Mouse (Mus musculus): ENCODE results near the gene Trabd. TPM values are rescaled to one million over a fixed set of nuclear protein-coding genes. Genes with fewer than 3 reads are reported as not detected.

Trabd gene
- polyA plus RNA-seq, 1 experiment, result not detected

GRCm38 (mm10) chr15:89128382-89129350, 53.7 kb downstream of the Trabd start, which contains the start of gene Hdac10:
Hdac10 (minus strand) TSS chr15:89128700.
- H3K4me3 ChIP-seq (ENCODE audit: insufficient read depth, low read depth, low read length), result peak within 1 kb of the TSS; percentile 83
- H3K4me1 ChIP-seq (ENCODE audit: control insufficient read depth, insufficient read depth, low read length), result peaks cover 21% of the 10 kb centered on the region
- 3% methylated on average over 36 of the region's 36 CpGs for WGBS
- peak; percentile 98 for TF ChIP-seq CTCF (IDR thresholded peaks at IDR 0.05; ENCODE audit: insufficient read depth, low read depth, low read length)
- TF ChIP-seq POLR2A (IDR thresholded peaks at IDR 0.05; ENCODE audit: insufficient read depth, low read depth, low read length), result peak; percentile 40; the same call in 1 of the 2 replicates
- peak within 1 kb of the TSS; percentile 63 for H3K27ac ChIP-seq (ENCODE audit: insufficient read depth, low read depth, low read length)

- Histone ChIP-seq H3K4me1 (ENCODE audit: control insufficient read depth, insufficient read depth, low read length) (peaks cover 16% of the 10 kb centered on the region), H3K4me3 (ENCODE audit: insufficient read depth, low read depth, low read length) (no peak overlapping the region), H3K27ac (ENCODE audit: insufficient read depth, low read depth, low read length) (no peak overlapping the region)
- TF ChIP-seq POLR2A (IDR thresholded peaks at IDR 0.05; ENCODE audit: insufficient read depth, low read depth, low read length), result no peak
- no peak for TF ChIP-seq CTCF (IDR thresholded peaks at IDR 0.05; ENCODE audit: insufficient read depth, low read depth, low read length)
Measured at GRCm38 (mm10) chr15:89130245-89130644, 55.3 kb downstream of the Trabd start.

- no peak for TF ChIP-seq POLR2A (IDR thresholded peaks at IDR 0.05; ENCODE audit: insufficient read depth, low read depth, low read length)
- no peak for TF ChIP-seq CTCF (IDR thresholded peaks at IDR 0.05; ENCODE audit: insufficient read depth, low read depth, low read length)
Measured at GRCm38 (mm10) chr15:89131316-89131715, 56.4 kb downstream of the Trabd start.

More at GRCm38 (mm10) chr15:89131316-89131715, 56.4 kb downstream of the Trabd start:
- no peak overlapping the region for H3K27ac ChIP-seq (ENCODE audit: insufficient read depth, low read depth, low read length)
- 82% methylated on average over 3 of the region's 3 CpGs for WGBS
- H3K4me1 ChIP-seq (ENCODE audit: control insufficient read depth, insufficient read depth, low read length), result peaks cover 16% of the 10 kb centered on the region
- H3K4me3 ChIP-seq (ENCODE audit: insufficient read depth, low read depth, low read length), result no peak overlapping the region

Other genes with a start within 250 kb of the Trabd start
- gene Pim3, start 212.9 kb upstream of the Trabd start, polyA plus RNA-seq (2012; ENCODE audit: insufficient read depth, insufficient read length, low replicate concordance, missing spikeins), result not detected in 2 replicates
- not detected in 2 replicates for gene Ttll8, start 120.7 kb upstream of the Trabd start, polyA plus RNA-seq (2012; ENCODE audit: insufficient read depth, insufficient read length, low replicate concordance, missing spikeins)
- not detected in 2 replicates for gene Mlc1, start 96.1 kb upstream of the Trabd start, polyA plus RNA-seq (2012; ENCODE audit: insufficient read depth, insufficient read length, low replicate concordance, missing spikeins)
- not detected in 2 replicates for gene Mov10l1, start 92.2 kb upstream of the Trabd start, polyA plus RNA-seq (2012; ENCODE audit: insufficient read depth, insufficient read length, low replicate concordance, missing spikeins)
- not detected in 2 replicates for gene Panx2, start 15.4 kb upstream of the Trabd start, polyA plus RNA-seq (2012; ENCODE audit: insufficient read depth, insufficient read length, low replicate concordance, missing spikeins)
- gene Selenoo, start 14.0 kb downstream of the Trabd start, polyA plus RNA-seq (2012; ENCODE audit: insufficient read depth, insufficient read length, low replicate concordance, missing spikeins), result not detected in 2 replicates
- gene Tubgcp6, start 48.0 kb downstream of the Trabd start, polyA plus RNA-seq (2012; ENCODE audit: insufficient read depth, insufficient read length, low replicate concordance, missing spikeins), result 77.8 TPM in 1 of 2 replicates, not detected in the other
- not detected in 2 replicates for gene Hdac10, start 53.6 kb downstream of the Trabd start, polyA plus RNA-seq (2012; ENCODE audit: insufficient read depth, insufficient read length, low replicate concordance, missing spikeins)
- gene Mapk12, start 65.6 kb downstream of the Trabd start, polyA plus RNA-seq (2012; ENCODE audit: insufficient read depth, insufficient read length, low replicate concordance, missing spikeins), result not detected in 2 replicates
- not detected in 2 replicates for gene Mapk11, start 74.5 kb downstream of the Trabd start, polyA plus RNA-seq (2012; ENCODE audit: insufficient read depth, insufficient read length, low replicate concordance, missing spikeins)
- gene Plxnb2, start 105.7 kb downstream of the Trabd start, polyA plus RNA-seq (2012; ENCODE audit: insufficient read depth, insufficient read length, low replicate concordance, missing spikeins), result 46.6 TPM in 1 of 2 replicates, not detected in the other
- not detected in 2 replicates for gene Dennd6b, start 121.4 kb downstream of the Trabd start, polyA plus RNA-seq (2012; ENCODE audit: insufficient read depth, insufficient read length, low replicate concordance, missing spikeins)
- gene Ppp6r2, start 136.4 kb downstream of the Trabd start, polyA plus RNA-seq (2012; ENCODE audit: insufficient read depth, insufficient read length, low replicate concordance, missing spikeins), result not detected in 2 replicates
- gene Sbf1, start 240.2 kb downstream of the Trabd start, polyA plus RNA-seq (2012; ENCODE audit: insufficient read depth, insufficient read length, low replicate concordance, missing spikeins), result 913 TPM in 1 of 2 replicates, not detected in the other
- not detected in 2 replicates for gene Adm2, start 247.6 kb downstream of the Trabd start, polyA plus RNA-seq (2012; ENCODE audit: insufficient read depth, insufficient read length, low replicate concordance, missing spikeins)

Data from olfactory bulb, adult 2 months (tissue).